ENCODE assay signal across 11 mouse cellular contexts in genomic region chr13:30986934-30987455, GRCm38 (mm10). TPM values are rescaled to one million over a fixed set of nuclear protein-coding genes. Genes with fewer than 3 reads are reported as not detected.
DNase-seq lines count a peak whose midpoint lies in the region; ATAC-seq and TF ChIP-seq lines count a peak whose summit lies in the region.
"Had no signal": no experiment of that assay in that cellular context is flagged by ENCODE, and none has a peak within 500 bp of the region (broad histone marks: within the 10 kb centered on the region; RNA-seq: fewer than 3 reads in every experiment).

No protein-coding gene starts in this region.

- H3K9me3 ChIP-seq in lung, embryonic 14.5 days (ENCODE audit: low read depth, low read length): no peaks in the 10 kb centered on the region
- H3K9me3 ChIP-seq in stomach, embryonic 14.5 days (ENCODE audit: control insufficient read depth, low read depth, low read length): no peaks in the 10 kb centered on the region
- H3K9me3 ChIP-seq in forebrain, embryonic 10.5 days: no peaks in the 10 kb centered on the region
- H3K9me3 ChIP-seq: hindbrain, embryonic 13.5 days; midbrain, embryonic 15.5 days had no signal

- peaks cover 9% of the 10 kb centered on the region for H3K4me1 ChIP-seq in lung, embryonic 14.5 days (ENCODE audit: insufficient read depth)
- H3K4me1 ChIP-seq in lung, adult 2 months (ENCODE audit: control insufficient read depth, insufficient read depth, low read length): peaks cover 2% of the 10 kb centered on the region; the same call in 1 of the 2 replicates
- H3K4me1 ChIP-seq in stomach, embryonic 14.5 days (ENCODE audit: control insufficient read depth, insufficient read depth, low read length): peaks cover 12% of the 10 kb centered on the region; the same call in 1 of the 2 replicates
- H3K4me1 ChIP-seq in forebrain, embryonic 10.5 days: peaks cover 14% of the 10 kb centered on the region

- no peaks in the 10 kb centered on the region for H3K27me3 ChIP-seq in lung, embryonic 14.5 days (ENCODE audit: insufficient read depth, low read length)
- no peaks in the 10 kb centered on the region for H3K27me3 ChIP-seq in stomach, embryonic 14.5 days (ENCODE audit: control insufficient read depth, insufficient read depth, low read length)
- H3K27me3 ChIP-seq in forebrain, embryonic 10.5 days (ENCODE audit: poor library complexity, severe bottlenecking): peaks cover 54% of the 10 kb centered on the region

- TF ChIP-seq POLR2A in lung, adult 2 months (IDR thresholded peaks at IDR 0.05; ENCODE audit: borderline replicate concordance, extremely low read depth, low read depth, low read length): no peak

- no peak for TF ChIP-seq CTCF in lung, embryonic 14.5 days (IDR thresholded peaks at IDR 0.05; ENCODE audit: low read depth)
- no peak for TF ChIP-seq CTCF in lung, adult 2 months (IDR thresholded peaks at IDR 0.05; ENCODE audit: insufficient read depth, low read length)

- H3K36me3 ChIP-seq in lung, embryonic 14.5 days (ENCODE audit: insufficient read depth): no peaks in the 10 kb centered on the region
- H3K36me3 ChIP-seq in stomach, embryonic 14.5 days (ENCODE audit: control insufficient read depth, insufficient read depth, low read length): no peaks in the 10 kb centered on the region
- H3K36me3 ChIP-seq in forebrain, embryonic 10.5 days (replicated peaks): no peaks in the 10 kb centered on the region
- H3K36me3 ChIP-seq: hindbrain, embryonic 13.5 days; midbrain, embryonic 15.5 days had no signal

- no peak for ATAC-seq in lung, embryonic 14.5 days (ENCODE audit: insufficient read depth)
- no peak for ATAC-seq in stomach, embryonic 14.5 days (ENCODE audit: insufficient number of reproducible peaks, insufficient read depth, low FRiP score, low read depth)
- ATAC-seq: forebrain, embryonic 16.5 days had no signal

- peak; percentile 6 to 18 for DNase-seq in heart, adult 18-20 months
- no peak for DNase-seq in heart, adult 9 months (ENCODE audit: low spot score in 2 of 2)
- peak; percentile 19 for DNase-seq in lung, embryonic 14.5 days
- DNase-seq in lung, adult 2 months: no peak
- peak; percentile 40 for DNase-seq in induced T-regulatory cell, adult 2 months (ENCODE audit: low read depth)
- no peak for DNase-seq in adrenal gland, postnatal 25 days
- DNase-seq in forebrain, embryonic 10.5 days (ENCODE audit: extremely low spot score, low spot score): no peak

- no peak overlapping the region for H3K4me2 ChIP-seq in lung, embryonic 14.5 days
- no peak overlapping the region for H3K4me2 ChIP-seq in stomach, embryonic 14.5 days (replicated peaks; ENCODE audit: low read depth, low read length)

- H3K4me3 ChIP-seq in lung, embryonic 14.5 days (ENCODE audit: low read depth, low read length): no peak overlapping the region
- H3K4me3 ChIP-seq in lung, adult 2 months (replicated peaks; ENCODE audit: extremely low read depth, low read depth, low read length): no peak overlapping the region
- H3K4me3 ChIP-seq in stomach, embryonic 14.5 days (ENCODE audit: low read depth, low read length): no peak overlapping the region
- no peak overlapping the region for H3K4me3 ChIP-seq in forebrain, embryonic 10.5 days
- H3K4me3 ChIP-seq: hindbrain, embryonic 13.5 days; midbrain, embryonic 15.5 days had no signal

- 57% methylated on average over 10 of the region's 10 CpGs for WGBS in lung, embryonic 14.5 days
- 63% methylated on average over 10 of the region's 10 CpGs for WGBS in lung, adult 2 months
- 62% methylated on average over 10 of the region's 10 CpGs for WGBS in stomach, embryonic 14.5 days
- 80% methylated on average over 10 of the region's 10 CpGs for WGBS in forebrain, embryonic 10.5 days

- 0 out of 2 replicates have a peak overlapping the region, but pooled peaks have one; percentile 46 for H3K27ac ChIP-seq in lung, embryonic 14.5 days (ENCODE audit: low read depth)
- 0 out of 2 replicates have a peak overlapping the region, but pooled peaks have one; percentile 18 for H3K27ac ChIP-seq in stomach, embryonic 14.5 days (ENCODE audit: low read length)
- H3K27ac ChIP-seq in forebrain, embryonic 10.5 days: no peak overlapping the region
- H3K27ac ChIP-seq: hindbrain, embryonic 13.5 days; midbrain, embryonic 15.5 days had no signal

- no peak overlapping the region for H3K9ac ChIP-seq in lung, embryonic 14.5 days
- no peak overlapping the region for H3K9ac ChIP-seq in stomach, embryonic 14.5 days (replicated peaks; ENCODE audit: low read depth, low read length)
- H3K9ac ChIP-seq: hindbrain, embryonic 13.5 days; midbrain, embryonic 15.5 days had no signal

RNA-seq across cellular contexts. Expression of gene Gm5447, which starts 13.0 kb away (rescaled TPM):
- total RNA-seq in heart, adult 18-20 months (2021): not detected
- polyA plus RNA-seq in lung, embryonic 14.5 days (2014; fragmentation: Nextera tagmentation; extraction: Ambion mirVana): 0.14 TPM in 1 of 2 replicates, not detected in the other
- polyA plus RNA-seq in lung, adult 2 months (2012; rRNA removed): not detected in 2 replicates
- 0.13 and 0.14 TPM in 2 replicates for polyA plus RNA-seq in stomach, embryonic 14.5 days (2014; fragmentation: Nextera tagmentation; extraction: Ambion mirVana)
- total RNA-seq in adrenal gland, postnatal 25 days (2021): not detected in 2 replicates
- 0.09 and 0.10 TPM in 2 replicates for polyA plus RNA-seq in forebrain, embryonic 10.5 days (2016; fragmentation: Nextera tagmentation; extraction: Ambion mirVana)
- polyA plus RNA-seq: midbrain, embryonic 15.5 days had no signal

RNA-seq across cellular contexts. Expression of gene Exoc2, which starts 13.1 kb away (rescaled TPM):
- 10 to 100 TPM; 15.3 to 17.5 TPM for total RNA-seq in heart, adult 18-20 months (2021)
- 43.6 and 47.0 TPM in 2 replicates for polyA plus RNA-seq in lung, embryonic 14.5 days (2014; fragmentation: Nextera tagmentation; extraction: Ambion mirVana)
- polyA plus RNA-seq in lung, adult 2 months (2012; rRNA removed): 9.8 and 12.4 TPM in 2 replicates
- 36.0 and 37.1 TPM in 2 replicates for polyA plus RNA-seq in stomach, embryonic 14.5 days (2014; fragmentation: Nextera tagmentation; extraction: Ambion mirVana)
- 28.5 and 40.3 TPM in 2 replicates for total RNA-seq in adrenal gland, postnatal 25 days (2021)
- 32.7 and 33.8 TPM in 2 replicates for polyA plus RNA-seq in forebrain, embryonic 10.5 days (2016; fragmentation: Nextera tagmentation; extraction: Ambion mirVana)

RNA-seq across cellular contexts. Expression of gene Hus1b, which starts 39.4 kb away (rescaled TPM):
- total RNA-seq in heart, adult 18-20 months (2021): under 1 TPM; 0.22 to 0.23 TPM
- 0.20 TPM in 1 of 2 replicates, not detected in the other for polyA plus RNA-seq in lung, embryonic 14.5 days (2014; fragmentation: Nextera tagmentation; extraction: Ambion mirVana)
- 0.09 and 0.22 TPM in 2 replicates for polyA plus RNA-seq in lung, adult 2 months (2012; rRNA removed)
- polyA plus RNA-seq in stomach, embryonic 14.5 days (2014; fragmentation: Nextera tagmentation; extraction: Ambion mirVana): 0.21 and 0.35 TPM in 2 replicates
- 1.2 and 1.3 TPM in 2 replicates for total RNA-seq in adrenal gland, postnatal 25 days (2021)
- polyA plus RNA-seq in forebrain, embryonic 10.5 days (2016; fragmentation: Nextera tagmentation; extraction: Ambion mirVana): not detected in 2 replicates
- polyA plus RNA-seq: forebrain, embryonic 16.5 days; hindbrain, embryonic 13.5 days; midbrain, embryonic 15.5 days had no signal

Comparison
In these comparisons a context has a peak if more than half of its experiments do, and no peak if none do; other contexts are left out.
1. DNase-seq: peak in heart, adult 18-20 months (2 of 2), lung, embryonic 14.5 days (single experiment) and induced T-regulatory cell, adult 2 months (single experiment); none in heart, adult 9 months (0 of 2), lung, adult 2 months (single experiment), adrenal gland, postnatal 25 days (single experiment) and forebrain, embryonic 10.5 days (single experiment).